Mouse (Mus musculus) heart, adult 2 months (tissue): ENCODE data around the gene Ddit4. TPM values are rescaled to one million over a fixed set of nuclear protein-coding genes. Genes with fewer than 3 reads are reported as not detected.

Source experiments
- DNase-seq, 2 experiments: peaks; one replicate each; pipeline ENCODE4 v3.0.0; 2021
- H3K27ac ChIP-seq: fragments of 200-600 bp; 2 replicates; pipeline ENCODE4 v1.8.1; 2022
- H3K27me3 ChIP-seq: fragments of 200-500 bp; 2 replicates; pipeline ENCODE4 v1.6.1; 2012; ENCODE audit warnings: mild to moderate bottlenecking, low read length, inconsistent platforms, mixed read lengths; ENCODE audit not compliant: control insufficient read depth, insufficient read depth
- H3K36me3 ChIP-seq: fragments of 200-500 bp; 2 replicates; pipeline ENCODE4 v1.6.1; 2012; ENCODE audit warnings: low read length, inconsistent platforms; ENCODE audit not compliant: control insufficient read depth, insufficient read depth
- H3K4me1 ChIP-seq: fragments of 200-500 bp; 2 replicates; pipeline ENCODE4 v1.6.1; 2011; ENCODE audit warnings: low read length; ENCODE audit not compliant: control insufficient read depth, insufficient read depth
- H3K4me3 ChIP-seq: fragments of 200-600 bp; 2 replicates; pipeline ENCODE4 v1.8.1; 2022
- H3K79me2 ChIP-seq: fragments of 200-500 bp; replicated peaks from 2 replicates; pipeline ENCODE4 v1.6.1; 2012; ENCODE audit warnings: mild to moderate bottlenecking, inconsistent platforms, low read length, moderate library complexity, mixed read lengths; ENCODE audit not compliant: control insufficient read depth, insufficient read depth
- H3K9ac ChIP-seq: fragments of 200-500 bp; 2 replicates; pipeline ENCODE4 v1.6.1; 2012; ENCODE audit warnings: low read depth, mild to moderate bottlenecking, control low read depth, inconsistent platforms, low read length, mixed read lengths
- CTCF ChIP-seq: fragments of 200-600 bp; IDR thresholded peaks from 2 replicates; pipeline ENCODE4 v1.8.1; 2022; ENCODE audit warnings: antibody characterized with exemption, mild to moderate bottlenecking, moderate library complexity
- EP300 ChIP-seq: fragments of 200-500 bp; IDR thresholded peaks from 2 replicates; pipeline ENCODE4 v1.6.1; 2011; ENCODE audit warnings: low read depth, low read length, control low read depth; ENCODE audit not compliant: insufficient read depth
- POLR2A ChIP-seq: fragments of 200-500 bp; IDR thresholded peaks from 2 replicates; pipeline ENCODE4 v1.6.1; 2011; ENCODE audit warnings: mild to moderate bottlenecking, low read depth, low read length, control low read depth; ENCODE audit not compliant: insufficient read depth
- WGBS: fragments of 180-500 bp; shearing (Covaris S2); methylation state at CpG from one replicate; pipeline ENCODE4 v1.1.7; 2018; 5-methylcytosine and 5-hydroxymethylcytosine counted together
- intact Hi-C: fragments of 180-260 bp; cut with DNase I; formaldehyde crosslinking; loops from one replicate; pipeline ENCODE4 v1.15.1; 2025
- polyA plus RNA-seq: library from polyadenylated mRNA; depleted of rRNA; stranded (reverse); fragments of >200 nt; gene quantifications from 2 replicates; pipeline ENCODE4 v1.2.3, GENCODE M21; 2012
- total RNA-seq, 2 experiments: library from RNA; stranded (reverse); gene quantifications; 2 replicates each; pipeline ENCODE4 v1.2.3; 2021

Ddit4 gene
- total and polyA plus RNA-seq, 3 experiments, result 55.5 to 219 (median 70.7) TPM

DNA sequence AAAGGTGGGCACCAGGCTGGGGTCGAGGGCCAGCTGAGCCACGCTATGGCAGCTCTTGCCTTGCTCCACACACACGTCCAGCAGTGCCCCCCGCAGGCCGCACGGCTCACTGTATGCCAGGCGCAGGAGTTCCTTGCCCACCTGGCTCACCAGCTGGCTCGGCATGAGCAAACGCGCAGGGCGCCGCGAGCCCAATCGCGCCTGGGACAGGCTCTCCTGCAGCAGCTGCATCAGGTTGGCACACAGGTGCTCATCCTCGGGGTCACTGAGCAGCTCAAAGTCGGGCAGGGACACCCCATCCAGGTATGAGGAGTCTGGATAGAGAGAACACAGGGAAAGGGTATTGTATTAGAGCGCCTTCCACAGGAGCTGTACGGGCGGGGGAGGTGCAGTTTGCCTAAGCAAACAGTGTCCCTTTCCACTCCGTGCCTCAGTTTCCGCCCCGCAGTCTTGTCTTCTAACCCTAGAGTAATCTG is 880 bp downstream of the Ddit4 start:
- TF ChIP-seq CTCF (peak; percentile 84), POLR2A (no peak)
- H3K4me3 ChIP-seq, result peak overlapping the region; percentile 99
- H3K36me3 ChIP-seq, result peaks cover 9% of the 10 kb centered on the region
- DNase-seq, result peak; percentile 84 to 87
- H3K27me3 ChIP-seq, result no peaks in the 10 kb centered on the region
- H3K9ac ChIP-seq, result peak overlapping the region; percentile 96
- peaks cover 12% of the 10 kb centered on the region for H3K4me1 ChIP-seq
- H3K79me2 ChIP-seq, result peaks cover 3% of the 10 kb centered on the region; the same call in 1 of the 2 replicates
- WGBS, result 4% methylated on average over 23 of the region's 23 CpGs
- intact Hi-C loops, result loop anchor here (2.0 to 5.0 kb wide), 2 partner anchors 42 to 52 kb away; partner anchors contain the start of genes Anapc16 and Ascc1
- peak overlapping the region; percentile 98 for H3K27ac ChIP-seq

- TF ChIP-seq EP300, result no peak; the same call in 1 of the 2 replicates
- TF ChIP-seq POLR2A, result peak; percentile 9
- Histone ChIP-seq H3K9ac (peak overlapping the region; percentile 96), H3K4me1 (peaks cover 12% of the 10 kb centered on the region), H3K27me3 (no peaks in the 10 kb centered on the region), H3K36me3 (peaks cover 9% of the 10 kb centered on the region), H3K4me3 (peak overlapping the region; percentile 99), H3K79me2 (peaks cover 3% of the 10 kb centered on the region; the same call in 1 of the 2 replicates), H3K27ac (peak overlapping the region; percentile 98)
- intact Hi-C loops, result loop anchor here (2.0 to 5.0 kb wide), 3 partner anchors 33 to 53 kb away; partner anchors contain the start of genes Anapc16 and Ascc1
- DNase-seq, result no peak
- WGBS, result 31% methylated on average over 15 of the region's 15 CpGs
Observed at GRCm38 (mm10) chr10:59949783-59950605, 1.6 kb downstream of the Ddit4 start.

GRCm38 (mm10) chr10:59949255-59949648 is 2.4 kb downstream of the Ddit4 start:
- H3K9ac ChIP-seq, result peak overlapping the region; percentile 57

DNA sequence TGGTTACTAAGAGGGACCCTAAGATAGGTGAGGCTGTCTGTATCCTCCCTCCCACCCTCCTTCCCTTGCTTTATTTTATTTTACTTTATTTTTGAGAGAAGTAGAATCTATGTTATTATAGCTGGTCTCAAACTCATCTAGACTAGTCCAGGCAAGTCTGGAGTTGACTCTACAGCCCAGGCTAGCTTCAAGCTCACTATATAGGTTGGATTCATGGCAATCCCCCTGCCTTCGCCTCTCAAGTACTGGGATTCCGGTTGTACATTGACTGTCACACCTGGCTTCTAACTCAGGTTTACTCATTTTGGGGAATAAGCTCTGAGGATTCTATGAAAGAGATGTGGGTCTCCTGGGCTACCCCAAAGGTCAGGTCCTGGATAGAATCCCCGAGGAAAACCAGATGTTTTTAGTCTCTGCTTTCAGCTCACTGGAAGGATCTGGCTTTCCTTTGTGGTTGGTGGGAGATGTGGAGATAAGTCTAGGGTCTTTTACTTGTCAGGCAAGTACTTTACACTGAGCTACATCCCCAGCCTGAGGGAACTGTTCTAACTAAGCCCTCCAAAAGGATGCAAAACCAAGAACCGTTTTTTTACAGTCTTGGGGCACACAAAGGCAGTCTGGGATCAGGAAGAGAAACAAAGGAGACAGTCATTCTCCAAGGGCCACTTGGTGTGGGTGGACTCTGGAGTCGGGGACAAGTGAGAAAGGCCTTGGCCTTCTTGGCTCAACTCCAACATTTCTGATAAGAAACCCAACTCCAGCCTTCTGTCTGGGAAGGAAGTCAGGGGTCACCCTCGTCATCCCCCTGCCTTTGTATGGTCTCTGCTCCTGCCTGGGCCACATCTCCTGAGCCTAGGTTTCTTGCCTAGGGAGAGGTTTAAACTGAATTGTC is 3.0 kb downstream of the Ddit4 start:
- Histone ChIP-seq H3K9ac (peak overlapping the region; percentile 57), H3K36me3 (peaks cover 9% of the 10 kb centered on the region), H3K4me1 (peaks cover 12% of the 10 kb centered on the region), H3K27ac (peak overlapping the region; percentile 98), H3K79me2 (peaks cover 3% of the 10 kb centered on the region; the same call in 1 of the 2 replicates), H3K4me3 (peak overlapping the region; percentile 99), H3K27me3 (no peaks in the 10 kb centered on the region)
- 38% methylated on average over 6 of the region's 6 CpGs for WGBS
- intact Hi-C loops, result loop anchor here (1.0 to 2.0 kb wide), 2 partner anchors 32 to 54 kb away; no protein-coding TSS in a partner anchor
- DNase-seq, result peak; percentile 63 to 65
- peak; percentile 67 for TF ChIP-seq POLR2A
- TF ChIP-seq EP300, result peak; percentile 86
- no peak for TF ChIP-seq CTCF

More at GRCm38 (mm10) chr10:59949255-59949648, 2.4 kb downstream of the Ddit4 start:
- H3K4me1 ChIP-seq, result peaks cover 12% of the 10 kb centered on the region
- TF ChIP-seq POLR2A (no peak; the same call in 1 of the 2 replicates), EP300 (no peak), CTCF (no peak)
- H3K27me3 ChIP-seq, result no peaks in the 10 kb centered on the region
- peak overlapping the region; percentile 99 for H3K4me3 ChIP-seq
- H3K27ac ChIP-seq, result peak overlapping the region; percentile 98
- H3K79me2 ChIP-seq, result peaks cover 3% of the 10 kb centered on the region; the same call in 1 of the 2 replicates
- peaks cover 9% of the 10 kb centered on the region for H3K36me3 ChIP-seq
- intact Hi-C loops, result loop anchor here (2.0 kb wide), 1 partner anchor 32 kb away; no protein-coding TSS in a partner anchor
- peak in 1 of 2 experiments; percentile 56 for DNase-seq
- 15% methylated on average over 1 of the region's 1 CpGs for WGBS

DNA sequence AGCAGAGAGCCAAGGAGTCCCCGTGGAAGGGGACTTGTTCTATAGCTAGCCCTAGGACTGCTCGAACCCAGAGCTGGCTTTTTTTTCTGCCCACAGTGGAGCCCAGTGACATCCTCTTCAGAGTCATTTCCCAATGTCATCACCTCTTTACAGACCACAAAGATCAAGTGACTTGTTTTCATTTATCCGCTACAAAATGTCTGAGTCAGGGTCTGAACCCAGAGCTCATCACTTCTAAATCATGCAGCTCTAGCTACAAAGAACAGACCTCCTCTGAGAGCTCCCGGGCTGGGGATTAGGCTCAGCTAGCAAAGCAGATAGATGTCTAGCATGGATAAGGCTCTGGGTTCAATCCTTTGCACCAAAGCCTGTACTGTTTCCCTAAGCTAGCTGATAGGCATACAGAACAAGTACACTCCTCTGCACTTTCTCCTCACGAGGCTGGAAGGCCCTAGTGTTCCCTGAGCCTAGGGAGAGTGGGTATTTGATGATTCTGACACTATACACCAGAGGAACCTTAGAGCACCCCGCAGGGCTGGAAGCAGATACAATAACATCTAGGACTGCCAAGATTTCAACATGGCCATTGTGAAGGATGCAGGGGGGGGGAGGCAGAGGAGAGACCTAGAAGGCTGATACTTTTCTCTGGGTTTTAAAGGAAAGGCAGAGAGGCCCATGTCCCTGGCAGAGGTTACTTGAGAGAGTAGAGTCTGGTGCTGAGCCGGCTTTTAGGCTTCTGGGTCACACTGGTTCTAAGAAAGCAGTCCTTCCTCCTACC is 4.1 kb downstream of the Ddit4 start:
- intact Hi-C loops, result loop anchor here (1.0 to 2.0 kb wide), 2 partner anchors 31 to 53 kb away; no protein-coding TSS in a partner anchor
- Histone ChIP-seq H3K9ac (no peak overlapping the region; the same call in 1 of the 2 replicates), H3K4me3 (no peak overlapping the region), H3K79me2 (peaks cover 3% of the 10 kb centered on the region; the same call in 1 of the 2 replicates), H3K27ac (peak overlapping the region; percentile 98), H3K4me1 (peaks cover 17% of the 10 kb centered on the region), H3K36me3 (peaks cover 9% of the 10 kb centered on the region), H3K27me3 (no peaks in the 10 kb centered on the region)
- WGBS, result 44% methylated on average over 7 of the region's 7 CpGs
- no peak; the same call in 1 of the 2 replicates for TF ChIP-seq POLR2A
- TF ChIP-seq EP300, result peak; percentile 60; the same call in 1 of the 2 replicates
- DNase-seq, result peak in 1 of 2 experiments; percentile 43
